Mouse (Mus musculus) forebrain, embryonic 16.5 days (tissue): Measurements from ENCODE around the gene Gp1ba. TPM values are rescaled to one million over a fixed set of nuclear protein-coding genes. Genes with fewer than 3 reads are reported as not detected.

Experiments used
- ATAC-seq: fragments of 200-750 bp; cut with Nextera tagmentation; 2 replicates; pipeline ENCODE4 v1.8.0; 2017; ENCODE audit warnings: mild to moderate bottlenecking, moderate library complexity
- H3K27ac ChIP-seq: fragments of 300-500 bp; sonication (generic); 2 replicates; pipeline ENCODE4 v1.5.1; 2014; ENCODE audit warnings: low read length, control low read depth
- H3K27me3 ChIP-seq: fragments of 300-500 bp; sonication (generic); replicated peaks from 2 replicates; pipeline ENCODE4 v1.6.1; 2014; ENCODE audit warnings: low read length; ENCODE audit not compliant: control insufficient read depth, insufficient read depth
- H3K36me3 ChIP-seq: fragments of 300-500 bp; sonication (generic); 2 replicates; pipeline ENCODE4 v1.6.1; 2014; ENCODE audit not compliant: control insufficient read depth, insufficient read depth
- H3K4me1 ChIP-seq: fragments of 300-500 bp; sonication (generic); replicated peaks from 2 replicates; pipeline ENCODE4 v1.6.1; 2014; ENCODE audit warnings: low read length; ENCODE audit not compliant: control insufficient read depth, insufficient read depth
- H3K4me2 ChIP-seq: fragments of 300-500 bp; sonication (generic); 2 replicates; pipeline ENCODE4 v1.6.1; 2014; ENCODE audit warnings: mild to moderate bottlenecking, low read length, control low read depth
- H3K4me3 ChIP-seq: fragments of 300-500 bp; sonication (generic); replicated peaks from 2 replicates; pipeline ENCODE4 v1.5.1; 2014; ENCODE audit warnings: mild to moderate bottlenecking, low read length, control low read depth
- H3K9ac ChIP-seq: fragments of 300-500 bp; sonication (generic); replicated peaks from 2 replicates; pipeline ENCODE4 v1.6.1; 2014; ENCODE audit warnings: low read depth, low read length, control low read depth
- H3K9me3 ChIP-seq: fragments of 300-500 bp; sonication (generic); 2 replicates; pipeline ENCODE4 v1.6.1; 2016; ENCODE audit warnings: low read length; ENCODE audit not compliant: control insufficient read depth
- WGBS: fragments of 180-500 bp; shearing (Covaris S2); extraction: QIAGEN DNeasy Blood & Tissue Kit; methylation state at CpG from one replicate; pipeline ENCODE4 v1.1.7; 2014; 5-methylcytosine and 5-hydroxymethylcytosine counted together
- polyA plus RNA-seq: library from polyadenylated mRNA; unstranded; fragments of >200 nt; fragmentation: Nextera tagmentation; extraction: Ambion mirVana; gene quantifications from 2 replicates; pipeline ENCODE4 v1.2.1, GENCODE M21; 2015

The Gp1ba gene
- polyA plus RNA-seq, 1 experiment from 2014 or later = 0.15 TPM

DNA sequence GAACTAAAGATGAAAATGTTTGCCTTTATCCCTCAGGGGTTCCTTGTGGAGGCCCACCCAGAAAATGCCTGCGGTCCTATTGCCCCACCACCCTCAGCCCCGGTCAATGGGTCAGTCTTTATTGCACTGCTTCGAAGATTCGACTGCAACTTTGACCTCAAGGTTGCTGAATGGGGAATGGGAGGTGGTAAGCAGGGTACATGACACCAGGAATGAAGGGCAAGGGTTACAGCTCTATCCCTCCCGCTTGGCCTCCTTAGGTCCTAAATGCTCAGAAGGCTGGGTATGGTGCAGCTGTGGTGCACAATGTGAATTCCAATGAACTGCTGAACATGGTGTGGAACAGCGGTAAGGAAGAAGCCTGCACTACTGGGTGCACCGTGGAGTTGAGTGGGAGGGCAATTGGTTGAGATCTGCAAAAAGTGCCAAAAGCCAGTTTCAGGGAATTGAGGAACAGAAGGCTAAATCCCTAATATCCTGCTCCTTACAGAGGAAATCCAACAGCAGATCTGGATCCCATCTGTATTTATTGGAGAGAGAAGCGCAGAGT, 10.3 kb downstream of the Gp1ba start:
- WGBS = 91% methylated on average over 8 of the region's 8 CpGs
- H3K4me1 ChIP-seq = peaks cover 48% of the 10 kb centered on the region

DNA sequence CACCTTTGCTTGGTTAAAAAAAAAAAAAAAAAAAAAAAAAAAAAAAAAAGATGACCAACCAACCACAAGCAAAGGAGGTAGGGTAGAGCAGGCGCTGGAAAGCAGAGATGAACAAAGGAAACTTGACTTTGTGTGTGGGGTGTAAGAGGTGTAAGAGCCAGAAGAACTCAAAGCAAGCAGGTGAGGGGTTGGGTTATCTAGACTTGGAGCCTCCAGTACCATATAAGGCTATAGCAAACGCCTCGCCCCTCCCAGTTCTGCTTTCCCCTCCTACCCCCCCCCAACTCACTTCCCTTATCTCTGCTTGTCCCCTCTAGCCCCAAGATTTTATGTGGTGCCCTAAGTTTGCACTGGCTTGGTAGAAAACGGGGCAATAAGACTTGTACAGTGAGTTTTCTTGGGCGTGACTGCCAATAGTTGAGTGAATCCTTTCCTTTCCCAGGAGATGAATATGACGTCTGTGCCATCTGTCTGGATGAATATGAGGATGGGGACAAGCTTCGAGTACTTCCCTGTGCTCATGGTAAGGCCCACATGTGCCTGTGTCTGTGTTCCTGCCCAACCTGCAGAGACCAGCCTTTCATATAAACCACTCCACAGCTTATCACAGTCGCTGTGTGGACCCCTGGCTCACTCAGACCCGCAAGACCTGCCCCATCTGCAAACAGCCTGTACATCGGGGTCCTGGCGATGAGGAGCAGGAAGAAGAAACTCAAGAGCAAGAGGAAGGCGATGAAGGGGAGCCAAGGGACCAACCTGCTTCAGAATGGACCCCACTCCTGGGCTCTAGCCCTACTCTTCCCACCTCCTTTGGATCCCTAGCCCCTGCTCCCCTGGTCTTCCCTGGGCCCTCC, 11.6 kb downstream of the Gp1ba start:
- 82% methylated on average over 12 of the region's 12 CpGs for WGBS
- Histone ChIP-seq H3K27ac (no peak overlapping the region), H3K9ac (no peak overlapping the region), H3K4me3 (no peak overlapping the region), H3K4me1 (peaks cover 50% of the 10 kb centered on the region), H3K9me3 (no peaks in the 10 kb centered on the region), H3K36me3 (peaks cover 23% of the 10 kb centered on the region), H3K4me2 (no peak overlapping the region), H3K27me3 (no peaks in the 10 kb centered on the region)
- ATAC-seq = no peak

More for the DNA sequence above, 10.3 kb downstream of the Gp1ba start:
- Histone ChIP-seq H3K4me3 (no peak overlapping the region), H3K9me3 (no peaks in the 10 kb centered on the region), H3K27me3 (no peaks in the 10 kb centered on the region), H3K36me3 (peaks cover 29% of the 10 kb centered on the region), H3K4me2 (no peak overlapping the region), H3K27ac (no peak overlapping the region), H3K9ac (no peak overlapping the region)
- ATAC-seq = no peak

DNA sequence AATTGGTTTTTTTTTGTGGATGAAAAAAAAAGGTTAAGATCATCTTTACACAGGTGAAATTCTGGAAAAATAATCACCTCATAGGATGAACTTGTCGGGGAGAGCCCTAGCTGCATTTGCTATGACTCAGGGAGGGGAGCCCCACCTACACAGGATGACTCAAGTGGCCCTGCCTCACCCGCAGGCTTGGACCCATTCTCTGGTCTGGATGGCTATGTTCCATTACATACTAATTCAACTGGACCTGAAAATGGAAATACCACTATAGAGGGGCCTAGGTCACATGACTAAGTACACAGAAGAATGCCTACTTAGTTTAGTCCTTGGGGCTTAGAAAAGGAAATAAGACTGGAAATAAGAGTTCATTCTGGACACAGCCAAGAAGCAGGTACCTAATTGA, 12.5 kb downstream of the Gp1ba start:
- H3K9ac ChIP-seq = no peak overlapping the region
- 82% methylated on average over 2 of the region's 2 CpGs for WGBS
- H3K36me3 ChIP-seq = peaks cover 23% of the 10 kb centered on the region
- no peak overlapping the region for H3K4me2 ChIP-seq
- H3K27ac ChIP-seq = no peak overlapping the region
- H3K9me3 ChIP-seq = no peaks in the 10 kb centered on the region
- H3K27me3 ChIP-seq = no peaks in the 10 kb centered on the region
- H3K4me3 ChIP-seq = no peak overlapping the region
- peaks cover 49% of the 10 kb centered on the region for H3K4me1 ChIP-seq
- no peak for ATAC-seq

DNA sequence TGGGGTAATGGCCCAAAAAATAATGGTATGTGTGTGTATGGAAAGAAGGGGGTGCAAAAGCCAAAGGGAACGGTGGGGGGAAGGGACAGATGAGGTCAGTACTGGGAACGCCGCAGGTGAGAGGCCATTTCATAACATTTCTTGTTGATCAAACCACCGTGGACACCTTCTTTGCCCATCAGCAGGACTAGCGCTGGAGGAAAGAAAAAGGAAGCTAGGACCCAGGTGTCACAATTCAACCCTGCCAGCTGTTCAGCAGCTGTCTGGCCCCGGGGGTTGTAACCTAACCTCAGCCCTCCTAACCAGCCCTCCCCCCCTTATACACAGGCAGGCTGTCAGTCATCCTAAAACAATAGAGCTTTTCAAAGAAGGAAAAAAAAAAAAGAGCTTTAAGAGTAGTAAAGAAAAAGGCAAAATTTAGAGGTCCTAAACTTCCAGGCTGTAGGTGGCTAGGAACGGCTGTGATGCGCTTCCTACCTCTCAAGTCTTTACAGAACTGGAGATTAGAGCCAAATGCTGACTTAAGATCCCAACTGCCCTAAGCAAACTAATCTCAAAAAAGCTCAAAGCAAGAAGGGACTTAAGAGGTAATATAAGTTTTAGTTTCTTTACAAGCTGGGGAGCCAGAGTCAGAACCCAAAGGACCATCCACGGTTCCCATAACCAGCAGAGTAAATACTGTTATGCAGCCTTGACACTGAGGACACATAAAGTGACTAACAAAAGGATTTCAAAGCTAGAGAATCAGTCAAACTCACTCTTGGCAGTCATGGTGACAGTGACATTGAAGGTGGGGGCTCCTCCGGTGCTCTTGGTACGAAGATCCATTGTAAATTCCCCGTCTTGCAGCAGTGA, 13.3 kb downstream of the Gp1ba start:
- peaks cover 49% of the 10 kb centered on the region for H3K4me1 ChIP-seq
- peak overlapping the region; percentile 98 for H3K4me2 ChIP-seq
- H3K27me3 ChIP-seq = no peaks in the 10 kb centered on the region
- peaks cover 23% of the 10 kb centered on the region for H3K36me3 ChIP-seq
- H3K4me3 ChIP-seq = peak overlapping the region; percentile 100
- H3K27ac ChIP-seq = no peak overlapping the region
- WGBS = 63% methylated on average over 12 of the region's 12 CpGs
- H3K9ac ChIP-seq = no peak overlapping the region
- no peak for ATAC-seq
- no peaks in the 10 kb centered on the region for H3K9me3 ChIP-seq

DNA sequence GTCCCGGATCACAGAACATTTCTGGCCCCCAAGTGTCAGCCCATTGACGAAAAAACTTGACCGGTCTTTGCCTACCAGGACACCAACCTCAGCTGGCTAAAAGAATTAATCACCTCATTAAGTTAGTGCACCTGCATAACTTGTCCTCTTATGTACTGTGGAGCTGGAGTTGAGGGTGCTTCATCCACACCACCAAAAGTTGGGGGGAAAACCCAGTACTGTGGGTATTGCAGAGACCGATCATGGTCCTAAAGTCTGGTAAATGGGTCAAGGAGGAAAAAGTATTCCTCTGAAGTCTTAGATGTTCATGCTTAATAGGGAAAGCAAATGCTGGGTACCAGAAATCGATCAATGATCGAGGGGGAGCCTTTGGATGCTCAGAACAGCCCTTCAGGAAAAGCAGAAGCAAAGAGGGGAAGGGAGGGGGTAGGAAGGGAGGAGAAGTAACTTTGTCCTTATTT, 14.0 kb downstream of the Gp1ba start:
- Histone ChIP-seq H3K9me3 (no peaks in the 10 kb centered on the region), H3K27ac (peak overlapping the region; percentile 95; the same call in 1 of the 2 replicates), H3K4me1 (peaks cover 47% of the 10 kb centered on the region), H3K4me2 (peak overlapping the region; percentile 98), H3K4me3 (peak overlapping the region; percentile 100), H3K27me3 (no peaks in the 10 kb centered on the region), H3K9ac (peak overlapping the region; percentile 96), H3K36me3 (peaks cover 23% of the 10 kb centered on the region)
- no peak for ATAC-seq
- WGBS = 65% methylated on average over 6 of the region's 6 CpGs

DNA sequence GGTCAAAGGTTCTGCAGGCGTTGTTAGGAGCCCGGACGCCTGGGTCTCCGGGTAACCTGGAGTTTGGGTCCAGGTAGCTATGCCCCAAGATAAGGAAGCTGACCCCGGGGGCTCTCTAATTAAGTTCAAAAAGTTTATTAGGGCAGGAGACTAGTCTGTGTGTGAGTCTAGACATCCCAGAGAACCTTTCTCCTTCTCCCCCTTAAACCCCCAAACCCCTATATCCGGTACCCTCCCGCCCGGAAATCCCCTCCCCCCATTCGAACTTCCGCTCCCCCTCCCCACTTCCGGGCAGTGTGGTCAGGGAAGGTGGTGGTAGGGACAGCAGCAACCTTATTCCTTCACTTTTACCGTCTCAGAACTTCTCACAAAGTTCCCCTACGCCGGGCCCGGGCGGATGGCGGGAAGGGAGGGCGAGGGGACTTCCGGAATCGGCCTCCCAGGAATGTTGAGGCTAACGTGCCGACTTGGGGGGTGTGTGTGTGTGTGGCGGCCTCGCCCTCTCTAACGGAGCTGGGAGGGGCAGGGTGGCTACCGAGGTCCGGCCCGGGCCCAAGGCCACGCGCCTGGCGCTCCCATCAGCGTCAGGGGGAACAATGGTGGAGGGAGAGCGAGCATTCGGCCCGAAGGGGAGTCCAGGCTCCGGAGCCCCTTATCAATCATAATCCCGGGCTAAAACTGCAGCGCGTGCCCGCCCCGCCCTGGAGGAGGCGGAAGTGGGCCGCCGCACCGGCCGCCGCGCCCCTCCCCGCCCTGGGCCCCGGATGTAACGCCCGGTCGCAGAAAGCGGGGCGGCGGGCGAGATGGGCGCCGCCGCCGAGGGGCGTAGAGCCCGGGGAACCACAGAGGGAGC, 14.6 kb downstream of the Gp1ba start:
- peaks cover 40% of the 10 kb centered on the region for H3K4me1 ChIP-seq
- under 1% methylated on average over 48 of the region's 63 CpGs for WGBS

DNA sequence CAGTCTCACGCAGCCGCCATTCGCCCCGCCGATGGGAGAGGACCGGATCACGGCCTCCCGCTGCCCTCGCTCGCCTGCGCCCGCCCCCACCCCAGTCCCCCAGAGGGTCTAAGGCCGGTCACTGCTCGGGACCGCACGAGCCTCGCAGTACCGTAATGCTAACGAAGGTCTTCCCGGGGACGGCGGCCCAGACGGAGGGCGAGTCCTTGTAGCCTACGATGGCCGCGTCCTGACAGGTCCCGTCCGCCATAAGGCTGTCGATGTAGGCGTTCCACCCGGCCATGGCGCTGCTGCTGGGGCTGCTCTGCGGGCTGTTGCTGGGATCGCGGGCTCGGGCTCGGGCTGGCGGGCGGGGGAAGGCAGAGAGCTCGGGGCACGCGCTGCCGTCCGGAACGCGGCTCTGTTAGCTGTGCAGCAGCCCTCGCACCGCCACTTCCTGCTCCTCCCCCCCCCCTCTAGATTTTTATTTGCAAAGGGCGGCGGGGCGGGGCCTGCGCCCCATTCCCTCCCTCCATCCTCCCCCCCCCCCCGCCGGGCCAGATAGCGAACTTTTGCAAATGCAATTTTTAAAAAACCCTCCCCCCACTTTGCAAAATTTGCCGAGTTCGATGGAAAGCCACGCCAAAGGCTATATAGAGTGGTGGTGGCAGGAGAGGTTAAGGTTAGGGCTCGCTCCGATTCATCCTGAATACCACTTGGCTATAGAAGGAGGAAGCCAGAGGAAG, 15.4 kb downstream of the Gp1ba start, which contains the start of gene Pfn1:
Gene Pfn1, minus strand, starts transcription at position 447 of the 725 bp plus-strand sequence.
- no peaks in the 10 kb centered on the region for H3K27me3 ChIP-seq
- peak within 1 kb of the TSS; percentile 98 for H3K4me2 ChIP-seq
- H3K27ac ChIP-seq = peak within 1 kb of the TSS; percentile 95
- ATAC-seq = peak; percentile 72
- peaks cover 32% of the 10 kb centered on the region for H3K4me1 ChIP-seq
- peaks cover 20% of the 10 kb centered on the region for H3K36me3 ChIP-seq
- H3K9me3 ChIP-seq = no peaks in the 10 kb centered on the region
- H3K9ac ChIP-seq = peak within 1 kb of the TSS; percentile 96
- WGBS = under 1% methylated on average over 59 of the region's 61 CpGs
- H3K4me3 ChIP-seq = peak within 1 kb of the TSS; percentile 100

More for the DNA sequence above, 14.6 kb downstream of the Gp1ba start:
- peak overlapping the region; percentile 95 for H3K27ac ChIP-seq
- H3K4me3 ChIP-seq = peak overlapping the region; percentile 100
- peak overlapping the region; percentile 96 for H3K9ac ChIP-seq
- no peaks in the 10 kb centered on the region for H3K27me3 ChIP-seq
- peaks cover 23% of the 10 kb centered on the region for H3K36me3 ChIP-seq
- ATAC-seq = peak; percentile 66
- H3K9me3 ChIP-seq = no peaks in the 10 kb centered on the region
- H3K4me2 ChIP-seq = peak overlapping the region; percentile 98

DNA sequence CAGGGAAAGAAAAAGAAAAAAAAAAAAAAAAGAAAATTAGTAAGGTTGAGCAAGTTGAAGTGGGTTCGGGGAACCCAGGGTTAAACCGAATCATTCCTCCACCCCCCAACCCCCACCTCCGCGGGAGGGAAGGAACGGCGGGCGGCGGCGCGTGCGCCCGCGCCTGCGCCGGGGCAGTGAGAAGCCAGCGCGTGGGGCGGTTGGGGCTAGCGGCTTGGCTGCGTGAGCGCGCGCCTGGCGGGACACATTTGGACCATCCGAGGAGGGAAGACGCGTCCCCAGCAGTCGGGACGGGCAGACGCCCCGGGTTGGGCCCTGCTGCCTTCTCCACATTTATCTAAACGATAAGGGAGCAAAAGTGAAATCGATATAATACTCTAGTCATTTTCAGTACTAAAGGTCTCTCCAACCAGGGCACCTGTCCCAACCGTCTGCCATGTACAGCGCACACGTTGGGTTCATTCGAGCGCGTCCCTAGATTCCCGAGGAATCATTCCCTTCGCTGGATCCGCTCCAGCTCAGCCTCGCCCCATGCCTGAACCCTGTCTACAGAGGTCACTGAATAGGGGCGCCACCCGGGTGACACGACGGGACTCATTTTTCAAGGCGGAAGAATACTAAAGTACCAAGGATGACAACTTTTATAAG, 16.1 kb downstream of the Gp1ba start:
- H3K27me3 ChIP-seq = no peaks in the 10 kb centered on the region

More for the DNA sequence above, 16.1 kb downstream of the Gp1ba start:
- Histone ChIP-seq H3K4me2 (peak overlapping the region; percentile 98), H3K36me3 (peaks cover 15% of the 10 kb centered on the region), H3K9ac (peak overlapping the region; percentile 96), H3K4me3 (peak overlapping the region; percentile 100), H3K4me1 (peaks cover 32% of the 10 kb centered on the region), H3K27ac (peak overlapping the region; percentile 95), H3K9me3 (no peaks in the 10 kb centered on the region)
- ATAC-seq = peak; percentile 65
- under 1% methylated on average over 47 of the region's 48 CpGs for WGBS
